Mouse (Mus musculus): ENCODE measurements around the gene Carmil2.

Carmil2 gene

DNA sequence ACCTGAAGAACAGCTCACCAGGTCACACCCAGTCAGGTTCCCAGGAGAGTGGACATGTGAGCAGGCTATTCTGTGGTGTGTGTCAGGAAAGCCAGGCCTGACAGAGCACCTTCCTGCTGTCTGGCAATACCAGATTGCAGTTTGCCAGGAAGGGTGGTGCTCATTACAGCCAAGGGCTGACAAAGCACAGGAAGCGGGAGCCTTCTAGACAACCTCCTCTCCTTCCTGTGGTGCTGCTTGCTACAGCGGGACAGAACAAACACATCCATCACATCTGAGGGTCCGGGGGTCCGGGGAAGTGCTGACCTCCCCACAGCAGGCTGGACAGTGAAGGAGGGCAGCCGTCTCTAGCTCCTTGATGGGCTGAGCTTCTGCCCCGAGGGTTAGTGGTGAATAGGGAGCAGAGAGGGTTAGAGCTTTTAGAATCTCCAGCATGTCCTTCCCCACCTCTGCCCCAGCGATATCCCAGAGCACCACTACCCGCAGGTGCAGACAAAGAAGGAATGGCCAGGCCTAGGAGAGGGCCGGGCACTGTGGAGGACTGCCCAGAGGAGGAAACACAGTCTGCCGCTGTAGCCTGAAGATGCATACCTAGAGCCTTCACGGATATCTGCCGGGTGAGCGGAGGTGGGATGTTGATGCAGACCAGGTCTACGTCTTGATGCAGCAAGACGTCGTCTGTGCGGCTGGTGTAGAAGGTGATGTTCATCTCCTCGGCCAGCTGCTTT lies 41.5 kb downstream of the Carmil2 start:
- DNase-seq = peak; percentile 88

DNA sequence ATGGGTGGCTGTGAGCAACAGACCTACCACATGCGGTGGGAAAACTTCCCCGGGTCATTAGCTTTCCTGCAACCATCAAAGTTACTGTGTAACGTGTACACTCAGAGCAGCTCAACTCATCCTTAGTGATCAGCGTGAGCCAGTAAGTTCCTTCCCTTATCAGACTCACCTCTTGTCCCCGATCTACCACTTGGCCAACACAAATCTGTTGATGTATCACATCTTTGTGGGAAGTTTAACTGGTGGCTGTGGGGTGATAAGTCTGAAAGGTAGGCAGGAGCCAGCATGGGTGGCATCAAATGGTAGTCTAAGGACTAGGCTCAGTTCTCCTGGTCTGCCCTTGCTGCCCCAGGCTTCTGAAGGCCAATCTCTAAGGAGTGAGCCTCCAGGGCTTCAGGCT lies 46.1 kb downstream of the Carmil2 start:
- no peak for DNase-seq

DNA sequence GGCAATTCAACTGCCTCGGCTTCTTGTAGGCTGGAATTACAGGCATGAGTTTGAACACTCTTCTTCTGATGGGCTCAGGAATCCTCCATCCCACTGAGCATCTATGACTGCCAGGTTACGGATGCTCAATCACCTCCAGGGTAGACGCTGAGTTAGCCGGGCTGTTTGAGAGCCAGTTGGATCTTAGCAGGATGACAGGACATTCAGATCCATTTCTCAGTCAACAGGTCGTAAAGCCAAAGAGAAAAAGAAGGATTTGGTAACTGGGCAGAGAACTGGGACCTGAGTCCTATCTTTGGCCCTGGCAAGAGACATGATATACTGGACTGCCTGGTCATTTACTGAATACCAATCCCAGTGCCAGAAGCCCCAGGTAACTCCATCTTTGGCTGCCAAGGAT lies 53.1 kb downstream of the Carmil2 start:
- DNase-seq = no peak

DNA sequence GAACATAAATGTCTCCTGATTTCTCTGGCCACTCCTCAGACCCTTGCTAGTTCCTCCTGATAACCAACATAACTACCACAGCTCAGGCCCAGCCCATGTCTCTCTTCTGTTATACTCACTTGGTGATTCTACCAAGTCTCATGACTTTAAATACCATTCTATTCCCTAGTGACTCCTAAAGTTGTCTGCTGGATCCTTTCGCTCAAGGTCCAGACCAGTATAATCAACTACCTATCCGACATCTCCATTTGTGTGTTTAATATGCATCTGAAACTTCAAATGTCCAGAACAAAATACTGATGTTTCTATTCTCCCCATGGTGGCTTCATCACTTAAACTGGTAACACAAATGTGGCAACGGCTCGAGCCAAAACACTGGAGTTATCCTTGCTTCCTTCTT lies 57.2 kb downstream of the Carmil2 start:
- DNase-seq = no peak

All from lung, postnatal 36 days (tissue).